Mouse (Mus musculus) adrenal gland, postnatal 10 days (tissue): ENCODE data around the gene Dlgap5. TPM values are rescaled to one million over a fixed set of nuclear protein-coding genes. Genes with fewer than 3 reads are reported as not detected.

Source experiments
- DNase-seq: peaks from one replicate; pipeline ENCODE4 v3.0.0; 2021; ENCODE audit warnings: mixed read lengths
- total RNA-seq, 2 experiments: library from RNA; stranded (reverse); gene quantifications; 2 replicates each; pipeline ENCODE4 v1.2.3; 2021

Dlgap5 gene
- total RNA-seq, 2 experiments from 2014 or later: 9.4 to 12.9 TPM

- DNase-seq: no peak
Observed at GRCm38 (mm10) chr14:47395462-47396026, 22.7 kb downstream of the Dlgap5 start.

GRCm38 (mm10) chr14:47395007-47395406 is 23.2 kb downstream of the Dlgap5 start:
- no peak for DNase-seq

GRCm38 (mm10) chr14:47393354-47394094 is 24.7 kb downstream of the Dlgap5 start:
- DNase-seq: no peak

- no peak for DNase-seq
Observed at GRCm38 (mm10) chr14:47386125-47386524, 32.1 kb downstream of the Dlgap5 start.

GRCm38 (mm10) chr14:47384653-47385052 is 33.6 kb downstream of the Dlgap5 start:
- no peak for DNase-seq

GRCm38 (mm10) chr14:47383911-47384310 is 34.3 kb downstream of the Dlgap5 start:
- no peak for DNase-seq

GRCm38 (mm10) chr14:47378336-47378735 is 39.9 kb downstream of the Dlgap5 start:
- DNase-seq: no peak

GRCm38 (mm10) chr14:47376526-47376925 is 41.7 kb downstream of the Dlgap5 start:
- no peak for DNase-seq

GRCm38 (mm10) chr14:47373728-47374678 is 44.2 kb downstream of the Dlgap5 start:
- DNase-seq: peak; percentile 59

GRCm38 (mm10) chr14:47371689-47372088 is 46.5 kb downstream of the Dlgap5 start:
- no peak for DNase-seq

- DNase-seq: no peak
Observed at GRCm38 (mm10) chr14:47370790-47371189, 47.4 kb downstream of the Dlgap5 start.

GRCm38 (mm10) chr14:47369741-47370140 is 48.5 kb downstream of the Dlgap5 start:
- no peak for DNase-seq

- DNase-seq: peak; percentile 27
Observed at GRCm38 (mm10) chr14:47367461-47367860, 50.7 kb downstream of the Dlgap5 start, which contains the start of gene Lgals3. Gene Lgals3, plus strand, starts transcription at chr14:47367751.

GRCm38 (mm10) chr14:47366881-47367321 is 51.3 kb downstream of the Dlgap5 start:
- DNase-seq: peak; percentile 53

GRCm38 (mm10) chr14:47364742-47365449 is 53.3 kb downstream of the Dlgap5 start:
- peak; percentile 37 for DNase-seq

GRCm38 (mm10) chr14:47361899-47362298 is 56.3 kb downstream of the Dlgap5 start:
- DNase-seq: no peak

- no peak for DNase-seq
Observed at GRCm38 (mm10) chr14:47361418-47361817, 56.8 kb downstream of the Dlgap5 start.

GRCm38 (mm10) chr14:47359610-47360009 is 58.6 kb downstream of the Dlgap5 start:
- DNase-seq: no peak

GRCm38 (mm10) chr14:47356622-47357021 is 61.6 kb downstream of the Dlgap5 start:
- DNase-seq: no peak

- no peak for DNase-seq
Observed at GRCm38 (mm10) chr14:47354948-47355347, 63.3 kb downstream of the Dlgap5 start.

GRCm38 (mm10) chr14:47354111-47354577 is 64.1 kb downstream of the Dlgap5 start:
- DNase-seq: peak; percentile 33

- DNase-seq: no peak
Observed at GRCm38 (mm10) chr14:47353240-47353639, 65.0 kb downstream of the Dlgap5 start.
